21 mouse cellular contexts compared by ENCODE assay signal in the genomic region with DNA sequence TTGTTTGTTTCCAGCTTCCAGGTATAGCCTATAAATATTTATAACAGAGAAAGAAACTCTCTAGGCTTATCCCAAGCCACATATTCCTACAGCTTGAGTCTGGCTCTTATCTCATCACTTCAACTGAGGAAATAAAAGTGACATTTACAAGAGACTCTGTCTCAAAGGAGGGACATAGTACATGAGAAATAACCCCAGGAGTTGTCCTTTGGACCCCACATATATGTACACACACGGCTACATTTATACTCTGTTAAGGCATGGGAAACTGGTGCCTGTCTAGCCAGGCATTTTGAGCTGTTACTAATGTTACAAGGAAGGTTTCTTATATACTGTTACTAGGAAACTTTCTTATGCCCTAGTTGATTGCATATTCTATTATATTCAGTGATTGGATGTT.
"Had no signal": no experiment of that assay in that cellular context is flagged by ENCODE, and none has a peak within 500 bp of the region (broad histone marks: within the 10 kb centered on the region; RNA-seq: fewer than 3 reads in every experiment).

No protein-coding gene starts in this region.

- H3K9me3 ChIP-seq: liver, embryonic 12.5 days; midbrain, embryonic 10.5 days; midbrain, embryonic 12.5 days; neural tube, embryonic 13.5 days; neural tube, embryonic 15.5 days; stomach, embryonic 15.5 days had no signal

- H3K4me2 ChIP-seq: liver, embryonic 12.5 days; midbrain, embryonic 12.5 days; neural tube, embryonic 13.5 days; neural tube, embryonic 15.5 days; stomach, embryonic 15.5 days had no signal

- H3K4me3 ChIP-seq: liver, embryonic 12.5 days; midbrain, embryonic 10.5 days; midbrain, embryonic 12.5 days; myocyte; neural tube, embryonic 13.5 days; neural tube, embryonic 15.5 days; stomach, embryonic 15.5 days had no signal

- H3K27me3 ChIP-seq: liver, embryonic 12.5 days; midbrain, embryonic 12.5 days; neural tube, embryonic 13.5 days; neural tube, embryonic 15.5 days; stomach, embryonic 15.5 days had no signal

- ATAC-seq: liver, embryonic 12.5 days; midbrain, embryonic 16.5 days had no signal

- H3K27ac ChIP-seq: liver, embryonic 12.5 days; liver, embryonic 14.5 days; midbrain, embryonic 10.5 days; midbrain, embryonic 12.5 days; neural tube, embryonic 13.5 days; neural tube, embryonic 15.5 days; stomach, embryonic 15.5 days; stomach, postnatal 0 days had no signal

- H3K36me3 ChIP-seq: liver, embryonic 12.5 days; midbrain, embryonic 10.5 days; midbrain, embryonic 12.5 days; neural tube, embryonic 13.5 days; neural tube, embryonic 15.5 days; stomach, embryonic 15.5 days had no signal

- H3K4me1 ChIP-seq: liver, embryonic 12.5 days; midbrain, embryonic 10.5 days; midbrain, embryonic 12.5 days; neural tube, embryonic 13.5 days; neural tube, embryonic 15.5 days; stomach, embryonic 15.5 days had no signal

- DNase-seq: lung, adult 18-20 months; lung, postnatal 10 days; lung, postnatal 36 days; midbrain, embryonic 14.5 days; right cerebral cortex, adult 18-20 months; right cerebral cortex, postnatal 25 days; right cerebral cortex, postnatal 4 days; spleen, adult 18-20 months; thymus, adult 2 months; thymus, postnatal 25 days; thymus, postnatal 4 days had no signal

- H3K9ac ChIP-seq: liver, embryonic 12.5 days; liver, embryonic 14.5 days; midbrain, embryonic 12.5 days; neural tube, embryonic 13.5 days; neural tube, embryonic 15.5 days; stomach, embryonic 15.5 days had no signal
